Mouse (Mus musculus): Measurements from ENCODE around the gene Lzts2.
A peak's percentile ranks its signal among the peaks of the same experiment; 100 is the strongest.

Gene Lzts2

GRCm38 (mm10) chr19:45014335-45014971 lies at the start of gene Lzts2:
TSS of gene Lzts2 (plus strand) at chr19:45014414.
- DNase-seq (ENCODE audit: low spot score in 2 of 2): no peak

GRCm38 (mm10) chr19:44965978-44966377 lies 48.2 kb upstream of the Lzts2 start:
- DNase-seq (ENCODE audit: low spot score in 2 of 2): no peak

- DNase-seq (ENCODE audit: low spot score in 2 of 2): no peak
These were observed 45.9 kb upstream of the Lzts2 start for GRCm38 (mm10) chr19:44968329-44968728.

GRCm38 (mm10) chr19:44976636-44977035 lies 37.6 kb upstream of the Lzts2 start:
- no peak for DNase-seq (ENCODE audit: low spot score in 2 of 2)

GRCm38 (mm10) chr19:44977148-44977547 lies 37.1 kb upstream of the Lzts2 start:
- no peak for DNase-seq (ENCODE audit: low spot score in 2 of 2)

- no peak for DNase-seq (ENCODE audit: low spot score in 2 of 2)
These were observed 33.4 kb upstream of the Lzts2 start for GRCm38 (mm10) chr19:44980787-44981186.

- DNase-seq (ENCODE audit: low spot score in 2 of 2): no peak
These were observed 31.6 kb upstream of the Lzts2 start for GRCm38 (mm10) chr19:44982477-44983115.

GRCm38 (mm10) chr19:44983366-44983765 lies 30.8 kb upstream of the Lzts2 start:
- no peak for DNase-seq (ENCODE audit: low spot score in 2 of 2)

- DNase-seq (ENCODE audit: low spot score in 2 of 2): no peak
These were observed 29.8 kb upstream of the Lzts2 start for GRCm38 (mm10) chr19:44984420-44984819.

- DNase-seq (ENCODE audit: low spot score in 2 of 2): no peak
These were observed 28.8 kb upstream of the Lzts2 start for GRCm38 (mm10) chr19:44985159-44985988.

GRCm38 (mm10) chr19:44987004-44987403 lies 27.2 kb upstream of the Lzts2 start:
- DNase-seq (ENCODE audit: low spot score in 2 of 2): no peak

GRCm38 (mm10) chr19:44987851-44988250 lies 26.4 kb upstream of the Lzts2 start:
- DNase-seq (ENCODE audit: low spot score in 2 of 2): peak; percentile 67 to 68

- no peak for DNase-seq (ENCODE audit: low spot score in 2 of 2)
These were observed 25.9 kb upstream of the Lzts2 start for GRCm38 (mm10) chr19:44988321-44988720.

- DNase-seq (ENCODE audit: low spot score in 2 of 2): no peak
These were observed 25.2 kb upstream of the Lzts2 start, which contains the start of gene Sema4g for GRCm38 (mm10) chr19:44988831-44989566. TSS of gene Sema4g (plus strand) at chr19:44989101.

GRCm38 (mm10) chr19:44989567-44990495 lies 24.4 kb upstream of the Lzts2 start:
- no peak for DNase-seq (ENCODE audit: low spot score in 2 of 2)

- DNase-seq (ENCODE audit: low spot score in 2 of 2): no peak
These were observed 23.2 kb upstream of the Lzts2 start for GRCm38 (mm10) chr19:44991031-44991430.

- no peak for DNase-seq (ENCODE audit: low spot score in 2 of 2)
These were observed 22.0 kb upstream of the Lzts2 start for GRCm38 (mm10) chr19:44992246-44992645.

- no peak for DNase-seq (ENCODE audit: low spot score in 2 of 2)
These were observed 21.5 kb upstream of the Lzts2 start for GRCm38 (mm10) chr19:44992712-44993111.

GRCm38 (mm10) chr19:44997786-44998185 lies 16.4 kb upstream of the Lzts2 start:
- DNase-seq (ENCODE audit: low spot score in 2 of 2): no peak

- DNase-seq (ENCODE audit: low spot score in 2 of 2): no peak
These were observed 14.6 kb upstream of the Lzts2 start for GRCm38 (mm10) chr19:44999647-45000046.

GRCm38 (mm10) chr19:45002301-45002700 lies 11.9 kb upstream of the Lzts2 start:
- no peak for DNase-seq (ENCODE audit: low spot score in 2 of 2)

Data from right cerebral cortex, adult 2 months (tissue).